Mouse (Mus musculus): ENCODE measurements around the gene Smim5. TPM values are rescaled to one million over a fixed set of nuclear protein-coding genes. Genes with fewer than 3 reads are reported as not detected.

Gene Smim5
- total RNA-seq, 2 experiments from 2014 or later: 17.1 to 17.9 TPM

Other genes with a start within 250 kb of the Smim5 start
- gene Grb2, start 191.4 kb upstream of the Smim5 start, total RNA-seq (2015; ENCODE audit: low replicate concordance): 27.4 and 34.4 TPM in 2 replicates
- 12.0 and 21.9 TPM in 2 replicates for gene Grb2, start 191.4 kb upstream of the Smim5 start, total RNA-seq (2017; ENCODE audit: low replicate concordance)
- 5.6 and 8.5 TPM in 2 replicates for gene Tmem94, start 134.5 kb upstream of the Smim5 start, total RNA-seq (2015; ENCODE audit: low replicate concordance)
- gene Tmem94, start 134.5 kb upstream of the Smim5 start, total RNA-seq (2017; ENCODE audit: low replicate concordance): 8.7 and 13.5 TPM in 2 replicates
- 4.0 and 4.8 TPM in 2 replicates for gene Caskin2, start 86.3 kb upstream of the Smim5 start, total RNA-seq (2015; ENCODE audit: low replicate concordance)
- gene Caskin2, start 86.3 kb upstream of the Smim5 start, total RNA-seq (2017; ENCODE audit: low replicate concordance): 2.0 and 3.1 TPM in 2 replicates
- 1.7 and 5.6 TPM in 2 replicates for gene Tsen54, start 85.2 kb upstream of the Smim5 start, total RNA-seq (2015; ENCODE audit: low replicate concordance)
- gene Tsen54, start 85.2 kb upstream of the Smim5 start, total RNA-seq (2017; ENCODE audit: low replicate concordance): 1.4 and 2.2 TPM in 2 replicates
- gene Llgl2, start 75.9 kb upstream of the Smim5 start, total RNA-seq (2015; ENCODE audit: low replicate concordance): 3.3 and 5.4 TPM in 2 replicates
- gene Llgl2, start 75.9 kb upstream of the Smim5 start, total RNA-seq (2017; ENCODE audit: low replicate concordance): 0.34 TPM in 1 of 2 replicates, not detected in the other
- gene Myo15b, start 41.6 kb upstream of the Smim5 start, total RNA-seq (2015; ENCODE audit: low replicate concordance): not detected in 2 replicates
- gene Myo15b, start 41.6 kb upstream of the Smim5 start, total RNA-seq (2017; ENCODE audit: low replicate concordance): not detected in 2 replicates
- 7.5 and 7.9 TPM in 2 replicates for gene Smim6, start 12.1 kb downstream of the Smim5 start, total RNA-seq (2015; ENCODE audit: low replicate concordance)
- gene Smim6, start 12.1 kb downstream of the Smim5 start, total RNA-seq (2017; ENCODE audit: low replicate concordance): 0.26 and 1.5 TPM in 2 replicates
- gene Sap30bp, start 33.3 kb downstream of the Smim5 start, total RNA-seq (2015; ENCODE audit: low replicate concordance): 3.6 and 6.3 TPM in 2 replicates
- gene Sap30bp, start 33.3 kb downstream of the Smim5 start, total RNA-seq (2017; ENCODE audit: low replicate concordance): 75.6 and 96.5 TPM in 2 replicates
- 6.3 and 8.3 TPM in 2 replicates for gene Recql5, start 33.5 kb downstream of the Smim5 start, total RNA-seq (2015; ENCODE audit: low replicate concordance)
- 15.3 and 31.6 TPM in 2 replicates for gene Recql5, start 33.5 kb downstream of the Smim5 start, total RNA-seq (2017; ENCODE audit: low replicate concordance)
- not detected in 2 replicates for gene Itgb4, start 74.7 kb downstream of the Smim5 start, total RNA-seq (2015; ENCODE audit: low replicate concordance)
- gene Itgb4, start 74.7 kb downstream of the Smim5 start, total RNA-seq (2017; ENCODE audit: low replicate concordance): not detected in 2 replicates
- gene Galk1, start 112.8 kb downstream of the Smim5 start, total RNA-seq (2015; ENCODE audit: low replicate concordance): 1.5 and 4.8 TPM in 2 replicates
- 3.6 and 4.5 TPM in 2 replicates for gene Galk1, start 112.8 kb downstream of the Smim5 start, total RNA-seq (2017; ENCODE audit: low replicate concordance)
- 366 and 401 TPM in 2 replicates for gene H3f3b, start 128.0 kb downstream of the Smim5 start, total RNA-seq (2015; ENCODE audit: low replicate concordance)
- gene H3f3b, start 128.0 kb downstream of the Smim5 start, total RNA-seq (2017; ENCODE audit: low replicate concordance): 384 and 542 TPM in 2 replicates
- 4.2 and 6.9 TPM in 2 replicates for gene Unk, start 130.4 kb downstream of the Smim5 start, total RNA-seq (2015; ENCODE audit: low replicate concordance)
- gene Unk, start 130.4 kb downstream of the Smim5 start, total RNA-seq (2017; ENCODE audit: low replicate concordance): 7.9 and 17.3 TPM in 2 replicates
- 4.2 and 4.8 TPM in 2 replicates for gene Unc13d, start 178.0 kb downstream of the Smim5 start, total RNA-seq (2015; ENCODE audit: low replicate concordance)
- gene Unc13d, start 178.0 kb downstream of the Smim5 start, total RNA-seq (2017; ENCODE audit: low replicate concordance): 4.3 and 7.0 TPM in 2 replicates
- 105 and 125 TPM in 2 replicates for gene Wbp2, start 187.0 kb downstream of the Smim5 start, total RNA-seq (2015; ENCODE audit: low replicate concordance)
- 58.0 and 68.8 TPM in 2 replicates for gene Wbp2, start 187.0 kb downstream of the Smim5 start, total RNA-seq (2017; ENCODE audit: low replicate concordance)
- 1.0 and 2.5 TPM in 2 replicates for gene Trim47, start 227.2 kb downstream of the Smim5 start, total RNA-seq (2015; ENCODE audit: low replicate concordance)
- 1.3 TPM in 1 of 2 replicates, not detected in the other for gene Trim47, start 227.2 kb downstream of the Smim5 start, total RNA-seq (2017; ENCODE audit: low replicate concordance)
- 0.38 and 2.3 TPM in 2 replicates for gene Trim65, start 231.2 kb downstream of the Smim5 start, total RNA-seq (2015; ENCODE audit: low replicate concordance)
- gene Trim65, start 231.2 kb downstream of the Smim5 start, total RNA-seq (2017; ENCODE audit: low replicate concordance): 0.28 and 3.3 TPM in 2 replicates
- gene Mrpl38, start 238.9 kb downstream of the Smim5 start, total RNA-seq (2015; ENCODE audit: low replicate concordance): 10.0 and 19.8 TPM in 2 replicates
- 5.2 and 6.7 TPM in 2 replicates for gene Mrpl38, start 238.9 kb downstream of the Smim5 start, total RNA-seq (2017; ENCODE audit: low replicate concordance)